Mouse (Mus musculus): ENCODE data around the gene Ntpcr. TPM values are rescaled to one million over a fixed set of nuclear protein-coding genes. Genes with fewer than 3 reads are reported as not detected.

The Ntpcr gene
- total RNA-seq, 1 experiment: 21.5 TPM

- TF ChIP-seq HCFC1 (IDR thresholded peaks at IDR 0.05; ENCODE audit: borderline replicate concordance, insufficient read depth, low read length) (no peak), ZC3H11A (IDR thresholded peaks at IDR 0.05; ENCODE audit: borderline replicate concordance, low read depth, low read length) (no peak), CHD2 (IDR thresholded peaks at IDR 0.05; ENCODE audit: low read depth, low read length) (no peak), ZNF384 (IDR thresholded peaks at IDR 0.05; ENCODE audit: low read depth, low read length) (no peak), MAFK (IDR thresholded peaks at IDR 0.05; ENCODE audit: insufficient read depth, low read depth, low read length) (no peak)
These were observed 33.5 kb downstream of the Ntpcr start for GRCm38 (mm10) chr8:125763066-125763786.

GRCm38 (mm10) chr8:125768079-125768478 is 38.3 kb downstream of the Ntpcr start:
- Histone ChIP-seq H3K36me3 (ENCODE audit: control insufficient read depth, insufficient read depth, low read length, poor library complexity, severe bottlenecking) (no peaks in the 10 kb centered on the region; the same call in 1 of the 2 replicates), H3K9ac (ENCODE audit: insufficient read depth, low read depth, low read length, poor library complexity, severe bottlenecking) (no peak overlapping the region), H3K4me3 (ENCODE audit: insufficient read depth in 1 of 2, low read depth in 1 of 2, low read length in 2 of 2, poor library complexity in 1 of 2, severe bottlenecking in 1 of 2) (no peak overlapping the region), H3K27ac (ENCODE audit: insufficient read depth, low read depth, low read length, poor library complexity, severe bottlenecking) (no peak overlapping the region), H3K4me1 (ENCODE audit: control insufficient read depth in 2 of 2, insufficient read depth in 2 of 2, low read length in 2 of 2, poor library complexity in 1 of 2) (peaks cover 4 to 6% of the 10 kb centered on the region in 2 experiments), H3K9me3 (ENCODE audit: control insufficient read depth, insufficient read depth, low read depth, low read length) (no peaks in the 10 kb centered on the region)
- in situ Hi-C loops (cut with MboI; ENCODE audit: low sequenced_read_pairs in 2 of 2, unreplicated experiment in 2 of 2): no loop called here
- no peak for TF ChIP-seq MAFK (IDR thresholded peaks at IDR 0.05; ENCODE audit: insufficient read depth, low read depth, low read length)
- no peak for TF ChIP-seq CHD2 (IDR thresholded peaks at IDR 0.05; ENCODE audit: low read depth, low read length)
- TF ChIP-seq HCFC1 (IDR thresholded peaks at IDR 0.05; ENCODE audit: borderline replicate concordance, insufficient read depth, low read length): no peak
- TF ChIP-seq ZNF384 (IDR thresholded peaks at IDR 0.05; ENCODE audit: low read depth, low read length): no peak
- TF ChIP-seq ZC3H11A (IDR thresholded peaks at IDR 0.05; ENCODE audit: borderline replicate concordance, low read depth, low read length): no peak
- no peak for DNase-seq (ENCODE audit: low read depth, low spot score)

More at GRCm38 (mm10) chr8:125763066-125763786, 33.5 kb downstream of the Ntpcr start:
- no peak overlapping the region for H3K27ac ChIP-seq (ENCODE audit: insufficient read depth, low read depth, low read length, poor library complexity, severe bottlenecking)
- in situ Hi-C loops (cut with MboI; ENCODE audit: low sequenced_read_pairs in 2 of 2, unreplicated experiment in 2 of 2): no loop called here
- no peaks in the 10 kb centered on the region; the same call in 1 of the 2 replicates for H3K36me3 ChIP-seq (ENCODE audit: control insufficient read depth, insufficient read depth, low read length, poor library complexity, severe bottlenecking)
- H3K9ac ChIP-seq (ENCODE audit: insufficient read depth, low read depth, low read length, poor library complexity, severe bottlenecking): no peak overlapping the region
- H3K4me1 ChIP-seq (ENCODE audit: control insufficient read depth in 2 of 2, insufficient read depth in 2 of 2, low read length in 2 of 2, poor library complexity in 1 of 2): peaks cover 0 to 9% of the 10 kb centered on the region in 2 experiments; a peak in 1 of 4 replicates
- no peaks in the 10 kb centered on the region for H3K9me3 ChIP-seq (ENCODE audit: control insufficient read depth, insufficient read depth, low read depth, low read length)
- H3K4me3 ChIP-seq (ENCODE audit: insufficient read depth in 1 of 2, low read depth in 1 of 2, low read length in 2 of 2, poor library complexity in 1 of 2, severe bottlenecking in 1 of 2): no peak overlapping the region
- no peak for DNase-seq (ENCODE audit: low read depth, low spot score)

- Histone ChIP-seq H3K36me3 (ENCODE audit: control insufficient read depth, insufficient read depth, low read length, poor library complexity, severe bottlenecking) (no peaks in the 10 kb centered on the region), H3K27ac (ENCODE audit: insufficient read depth, low read depth, low read length, poor library complexity, severe bottlenecking) (no peak overlapping the region), H3K9ac (ENCODE audit: insufficient read depth, low read depth, low read length, poor library complexity, severe bottlenecking) (no peak overlapping the region), H3K4me3 (ENCODE audit: insufficient read depth in 1 of 2, low read depth in 1 of 2, low read length in 2 of 2, poor library complexity in 1 of 2, severe bottlenecking in 1 of 2) (no peak overlapping the region), H3K4me1 (ENCODE audit: control insufficient read depth in 2 of 2, insufficient read depth in 2 of 2, low read length in 2 of 2, poor library complexity in 1 of 2) (peaks cover 6 to 23% of the 10 kb centered on the region in 2 experiments), H3K9me3 (ENCODE audit: control insufficient read depth, insufficient read depth, low read depth, low read length) (no peaks in the 10 kb centered on the region)
- DNase-seq (ENCODE audit: low read depth, low spot score): no peak
- no peak for TF ChIP-seq MAFK (IDR thresholded peaks at IDR 0.05; ENCODE audit: insufficient read depth, low read depth, low read length)
- no peak for TF ChIP-seq CHD2 (IDR thresholded peaks at IDR 0.05; ENCODE audit: low read depth, low read length)
- no peak for TF ChIP-seq HCFC1 (IDR thresholded peaks at IDR 0.05; ENCODE audit: borderline replicate concordance, insufficient read depth, low read length)
- TF ChIP-seq ZC3H11A (IDR thresholded peaks at IDR 0.05; ENCODE audit: borderline replicate concordance, low read depth, low read length): no peak
- no peak for TF ChIP-seq ZNF384 (IDR thresholded peaks at IDR 0.05; ENCODE audit: low read depth, low read length)
- in situ Hi-C loops (cut with MboI; ENCODE audit: low sequenced_read_pairs in 2 of 2, unreplicated experiment in 2 of 2): no loop called here
These were observed 42.5 kb downstream of the Ntpcr start for GRCm38 (mm10) chr8:125772300-125772699.

DNA sequence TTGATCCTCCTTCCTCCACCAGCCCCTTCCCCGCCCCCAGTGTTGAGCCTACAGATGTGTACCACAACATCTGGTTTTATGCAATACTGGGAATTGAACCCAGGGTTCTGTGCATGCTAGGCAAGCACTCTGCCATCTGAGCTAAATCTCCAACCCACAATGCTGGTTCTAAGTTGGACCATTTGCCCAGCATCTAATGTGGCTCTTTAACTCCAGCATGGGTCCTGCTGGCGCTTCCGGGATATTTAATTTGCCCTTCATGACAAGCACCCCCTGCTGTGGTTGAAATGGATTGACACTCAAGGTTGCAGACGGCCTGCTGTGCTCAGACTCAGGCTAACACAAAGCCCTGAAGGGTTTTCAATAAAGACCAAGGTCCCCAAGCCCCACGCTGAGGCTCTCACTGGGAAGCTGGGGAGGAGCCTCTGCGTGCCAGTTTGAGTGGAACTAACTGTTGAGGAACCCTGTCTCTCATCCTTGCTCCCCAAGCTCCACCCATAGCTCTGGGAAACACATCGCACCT is 43.6 kb downstream of the Ntpcr start:
- H3K9me3 ChIP-seq (ENCODE audit: control insufficient read depth, insufficient read depth, low read depth, low read length): no peaks in the 10 kb centered on the region
- TF ChIP-seq CHD2 (IDR thresholded peaks at IDR 0.05; ENCODE audit: low read depth, low read length) (no peak), ZC3H11A (IDR thresholded peaks at IDR 0.05; ENCODE audit: borderline replicate concordance, low read depth, low read length) (no peak), MAFK (IDR thresholded peaks at IDR 0.05; ENCODE audit: insufficient read depth, low read depth, low read length) (no peak), ZNF384 (IDR thresholded peaks at IDR 0.05; ENCODE audit: low read depth, low read length) (no peak), HCFC1 (IDR thresholded peaks at IDR 0.05; ENCODE audit: borderline replicate concordance, insufficient read depth, low read length) (no peak)
- H3K4me3 ChIP-seq (ENCODE audit: insufficient read depth in 1 of 2, low read depth in 1 of 2, low read length in 2 of 2, poor library complexity in 1 of 2, severe bottlenecking in 1 of 2): no peak overlapping the region
- in situ Hi-C loops (cut with MboI; ENCODE audit: low sequenced_read_pairs in 2 of 2, unreplicated experiment in 2 of 2): no loop called here
- no peak overlapping the region for H3K9ac ChIP-seq (ENCODE audit: insufficient read depth, low read depth, low read length, poor library complexity, severe bottlenecking)
- no peaks in the 10 kb centered on the region for H3K36me3 ChIP-seq (ENCODE audit: control insufficient read depth, insufficient read depth, low read length, poor library complexity, severe bottlenecking)
- H3K27ac ChIP-seq (ENCODE audit: insufficient read depth, low read depth, low read length, poor library complexity, severe bottlenecking): no peak overlapping the region
- H3K4me1 ChIP-seq (ENCODE audit: control insufficient read depth in 2 of 2, insufficient read depth in 2 of 2, low read length in 2 of 2, poor library complexity in 1 of 2): peaks cover 6 to 30% of the 10 kb centered on the region in 2 experiments
- DNase-seq (ENCODE audit: low read depth, low spot score): peak; percentile 87
